Mouse (Mus musculus): ENCODE results near the gene Sh3gl3.

GRCm38 (mm10) chr7:82327201-82327600 is 153.6 kb downstream of the Sh3gl3 start:
- no peak for TF ChIP-seq CTCF (IDR thresholded peaks at IDR 0.05; ENCODE audit: extremely low read depth, insufficient read length, insufficient replicate concordance, low read depth, low read length)
- TF ChIP-seq POLR2A (IDR thresholded peaks at IDR 0.05; ENCODE audit: low read depth, low read length): no peak

Data from small intestine, adult 2 months (tissue).